Mouse (Mus musculus): ENCODE results near the gene Ccnt1. TPM values are rescaled to one million over a fixed set of nuclear protein-coding genes. Genes with fewer than 3 reads are reported as not detected.

Gene Ccnt1
- polyA plus RNA-seq, 1 experiment, result 42.6 TPM

DNA sequence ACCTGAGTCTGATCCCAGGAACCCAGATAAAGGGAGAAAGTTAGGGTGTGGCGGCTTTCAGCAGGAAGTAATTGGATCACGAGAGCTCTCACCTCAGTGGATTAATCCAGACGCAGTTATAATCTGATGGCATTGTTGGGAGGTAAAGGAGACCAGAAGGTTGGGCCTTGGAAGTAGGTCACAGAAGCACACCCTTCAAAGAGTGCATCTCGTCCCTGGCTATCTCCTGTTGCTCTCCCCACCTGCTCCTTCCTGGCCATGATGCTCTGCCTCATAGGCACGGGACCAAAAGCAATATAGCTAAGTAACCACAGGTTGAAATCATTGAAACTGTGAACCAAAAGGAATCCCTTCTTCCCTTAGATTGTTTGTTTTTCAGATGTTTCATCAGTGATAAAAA lies 13.5 kb downstream of the Ccnt1 start:
- Histone ChIP-seq H3K27ac (ENCODE audit: insufficient read depth, low read depth, low read length) (no peak overlapping the region), H3K4me1 (ENCODE audit: control insufficient read depth, insufficient read depth, low read length) (peaks cover 9% of the 10 kb centered on the region), H3K4me3 (ENCODE audit: insufficient read depth, low read length) (no peak overlapping the region)
- TF ChIP-seq CTCF (IDR thresholded peaks at IDR 0.05; ENCODE audit: low read depth, low read length), result no peak
- no peak for TF ChIP-seq POLR2A (IDR thresholded peaks at IDR 0.05; ENCODE audit: borderline replicate concordance, low read depth, low read length)

GRCm38 (mm10) chr15:98555881-98556280 lies 14.8 kb downstream of the Ccnt1 start:
- H3K27ac ChIP-seq (ENCODE audit: insufficient read depth, low read depth, low read length), result no peak overlapping the region
- no peak for TF ChIP-seq CTCF (IDR thresholded peaks at IDR 0.05; ENCODE audit: low read depth, low read length)
- no peak for TF ChIP-seq POLR2A (IDR thresholded peaks at IDR 0.05; ENCODE audit: borderline replicate concordance, low read depth, low read length)
- H3K4me3 ChIP-seq (ENCODE audit: insufficient read depth, low read length), result no peak overlapping the region
- peaks cover 14% of the 10 kb centered on the region for H3K4me1 ChIP-seq (ENCODE audit: control insufficient read depth, insufficient read depth, low read length)

DNA sequence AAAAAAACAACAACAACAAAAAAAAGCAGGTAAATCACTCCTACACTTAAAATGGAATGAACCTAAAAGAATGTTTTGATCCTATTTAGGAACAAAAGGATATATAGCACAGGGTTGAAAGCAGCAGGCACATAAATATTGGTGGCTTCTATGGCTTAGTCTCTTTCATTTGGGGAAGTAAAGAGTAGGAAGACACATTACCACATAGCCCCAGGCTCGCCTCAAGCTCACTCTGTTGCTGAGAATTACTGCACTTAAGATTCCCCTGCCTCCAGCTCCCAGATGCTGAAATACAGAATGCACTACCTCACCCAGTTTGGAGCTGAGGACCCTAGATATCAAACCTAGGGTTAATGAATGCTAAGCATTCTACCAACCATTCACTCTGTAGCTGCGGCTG lies 18.0 kb downstream of the Ccnt1 start:
- no peak overlapping the region for H3K4me3 ChIP-seq (ENCODE audit: insufficient read depth, low read length)
- TF ChIP-seq CTCF (IDR thresholded peaks at IDR 0.05; ENCODE audit: low read depth, low read length) (no peak), POLR2A (IDR thresholded peaks at IDR 0.05; ENCODE audit: borderline replicate concordance, low read depth, low read length) (no peak)
- peaks cover 14% of the 10 kb centered on the region for H3K4me1 ChIP-seq (ENCODE audit: control insufficient read depth, insufficient read depth, low read length)
- no peak overlapping the region for H3K27ac ChIP-seq (ENCODE audit: insufficient read depth, low read depth, low read length)

GRCm38 (mm10) chr15:98546843-98547242 lies 23.9 kb downstream of the Ccnt1 start:
- Histone ChIP-seq H3K27ac (ENCODE audit: insufficient read depth, low read depth, low read length) (no peak overlapping the region), H3K4me3 (ENCODE audit: insufficient read depth, low read length) (no peak overlapping the region), H3K4me1 (ENCODE audit: control insufficient read depth, insufficient read depth, low read length) (peaks cover 29% of the 10 kb centered on the region)
- TF ChIP-seq CTCF (IDR thresholded peaks at IDR 0.05; ENCODE audit: low read depth, low read length), result no peak
- TF ChIP-seq POLR2A (IDR thresholded peaks at IDR 0.05; ENCODE audit: borderline replicate concordance, low read depth, low read length), result no peak

DNA sequence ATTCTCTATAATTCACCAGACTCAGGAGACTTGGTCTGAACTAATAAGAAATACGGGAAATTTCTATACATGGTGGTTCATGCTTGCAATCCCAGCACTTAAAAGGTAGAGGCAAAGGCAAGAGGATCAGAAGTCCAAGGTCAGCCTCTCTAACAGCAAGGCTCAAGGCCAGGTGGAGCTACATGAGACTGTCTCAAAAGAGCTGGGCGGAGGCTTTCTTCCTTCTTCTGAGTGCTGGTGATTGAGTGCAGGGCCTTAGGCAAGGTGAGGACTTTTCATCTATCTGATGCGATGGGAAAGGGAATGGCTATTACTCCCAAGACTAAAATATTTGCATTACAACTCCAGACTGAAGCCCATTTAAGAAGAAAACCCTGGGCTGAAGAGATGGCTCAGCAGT lies 25.6 kb downstream of the Ccnt1 start:
- no peak overlapping the region for H3K4me3 ChIP-seq (ENCODE audit: insufficient read depth, low read length)
- peaks cover 27% of the 10 kb centered on the region for H3K4me1 ChIP-seq (ENCODE audit: control insufficient read depth, insufficient read depth, low read length)
- no peak overlapping the region for H3K27ac ChIP-seq (ENCODE audit: insufficient read depth, low read depth, low read length)
- TF ChIP-seq POLR2A (IDR thresholded peaks at IDR 0.05; ENCODE audit: borderline replicate concordance, low read depth, low read length) (no peak), CTCF (IDR thresholded peaks at IDR 0.05; ENCODE audit: low read depth, low read length) (no peak)

DNA sequence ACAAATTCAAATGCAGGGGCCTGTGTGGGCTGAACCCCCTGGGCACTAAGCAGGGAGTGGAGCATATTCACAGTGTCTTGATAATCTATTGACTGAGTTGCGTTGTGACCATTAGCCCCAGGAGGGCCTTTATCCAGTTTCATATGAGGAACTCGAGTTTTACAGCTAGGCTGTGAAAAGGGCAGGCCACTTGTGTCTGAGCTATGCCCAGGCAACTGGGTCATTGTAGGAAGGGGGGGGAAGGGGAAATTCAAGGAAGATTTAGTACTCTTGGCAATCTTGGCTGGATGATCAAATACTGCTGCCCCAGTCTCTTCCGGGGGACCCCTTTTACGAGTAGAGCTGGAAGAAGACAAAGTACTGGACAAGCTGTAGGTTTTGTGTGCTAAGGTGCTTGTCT lies 27.4 kb downstream of the Ccnt1 start:
- peaks cover 31% of the 10 kb centered on the region for H3K4me1 ChIP-seq (ENCODE audit: control insufficient read depth, insufficient read depth, low read length)
- H3K27ac ChIP-seq (ENCODE audit: insufficient read depth, low read depth, low read length), result peak overlapping the region; percentile 30; the same call in 1 of the 2 replicates
- no peak for TF ChIP-seq CTCF (IDR thresholded peaks at IDR 0.05; ENCODE audit: low read depth, low read length)
- TF ChIP-seq POLR2A (IDR thresholded peaks at IDR 0.05; ENCODE audit: borderline replicate concordance, low read depth, low read length), result no peak
- H3K4me3 ChIP-seq (ENCODE audit: insufficient read depth, low read length), result no peak overlapping the region

- H3K27ac ChIP-seq (ENCODE audit: insufficient read depth, low read depth, low read length), result peak overlapping the region; percentile 78
- TF ChIP-seq POLR2A (IDR thresholded peaks at IDR 0.05; ENCODE audit: borderline replicate concordance, low read depth, low read length) (no peak), CTCF (IDR thresholded peaks at IDR 0.05; ENCODE audit: low read depth, low read length) (no peak)
- peak overlapping the region; percentile 22 for H3K4me3 ChIP-seq (ENCODE audit: insufficient read depth, low read length)
- peaks cover 35% of the 10 kb centered on the region for H3K4me1 ChIP-seq (ENCODE audit: control insufficient read depth, insufficient read depth, low read length)
These were observed 29.7 kb downstream of the Ccnt1 start for GRCm38 (mm10) chr15:98541064-98541463.

GRCm38 (mm10) chr15:98537923-98538322 lies 32.8 kb downstream of the Ccnt1 start:
- Histone ChIP-seq H3K4me1 (ENCODE audit: control insufficient read depth, insufficient read depth, low read length) (peaks cover 23% of the 10 kb centered on the region), H3K4me3 (ENCODE audit: insufficient read depth, low read length) (no peak overlapping the region), H3K27ac (ENCODE audit: insufficient read depth, low read depth, low read length) (no peak overlapping the region)
- TF ChIP-seq CTCF (IDR thresholded peaks at IDR 0.05; ENCODE audit: low read depth, low read length) (no peak), POLR2A (IDR thresholded peaks at IDR 0.05; ENCODE audit: borderline replicate concordance, low read depth, low read length) (no peak)

DNA sequence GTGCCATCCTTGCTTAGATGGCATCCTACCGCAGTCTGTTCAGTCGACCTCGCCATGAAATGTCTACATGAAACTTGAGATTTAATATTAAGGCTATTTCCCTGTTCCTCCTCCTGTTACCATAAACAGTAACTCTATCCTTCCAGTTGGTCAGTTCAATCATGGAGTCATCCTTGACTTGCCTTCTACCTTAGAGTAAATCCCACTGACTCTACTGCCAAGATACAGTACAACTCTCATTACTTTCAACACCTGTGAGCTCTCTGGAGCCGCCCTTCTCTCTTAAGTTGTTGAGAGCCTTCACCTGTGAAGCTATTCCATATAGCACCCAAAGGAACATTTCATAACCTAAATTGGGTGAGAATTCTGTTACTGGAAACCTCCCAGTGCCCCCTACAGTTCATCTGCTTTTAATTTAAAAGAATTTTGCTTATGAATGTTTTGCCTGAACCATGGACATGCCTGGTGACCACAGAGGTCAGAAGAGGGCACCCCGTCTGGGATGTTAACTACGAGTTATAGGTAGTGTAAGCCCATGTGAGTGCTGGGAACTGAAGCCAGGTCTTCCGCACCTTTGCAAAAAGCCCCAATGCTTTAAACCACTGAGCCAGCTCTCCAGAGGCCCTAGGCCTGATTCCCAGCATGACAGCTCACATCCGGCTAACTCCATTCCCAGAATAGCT lies 33.8 kb downstream of the Ccnt1 start:
- H3K27ac ChIP-seq (ENCODE audit: insufficient read depth, low read depth, low read length), result no peak overlapping the region
- peaks cover 16% of the 10 kb centered on the region for H3K4me1 ChIP-seq (ENCODE audit: control insufficient read depth, insufficient read depth, low read length)
- TF ChIP-seq CTCF (IDR thresholded peaks at IDR 0.05; ENCODE audit: low read depth, low read length) (no peak), POLR2A (IDR thresholded peaks at IDR 0.05; ENCODE audit: borderline replicate concordance, low read depth, low read length) (no peak)
- H3K4me3 ChIP-seq (ENCODE audit: insufficient read depth, low read length), result no peak overlapping the region

GRCm38 (mm10) chr15:98535921-98536320 lies 34.8 kb downstream of the Ccnt1 start:
- no peak for TF ChIP-seq CTCF (IDR thresholded peaks at IDR 0.05; ENCODE audit: low read depth, low read length)
- TF ChIP-seq POLR2A (IDR thresholded peaks at IDR 0.05; ENCODE audit: borderline replicate concordance, low read depth, low read length), result no peak

More at GRCm38 (mm10) chr15:98535921-98536320, 34.8 kb downstream of the Ccnt1 start:
- H3K27ac ChIP-seq (ENCODE audit: insufficient read depth, low read depth, low read length), result no peak overlapping the region
- peaks cover 15% of the 10 kb centered on the region for H3K4me1 ChIP-seq (ENCODE audit: control insufficient read depth, insufficient read depth, low read length)
- H3K4me3 ChIP-seq (ENCODE audit: insufficient read depth, low read length), result no peak overlapping the region

All from bone marrow macrophage, adult 2 months (primary cell).